Mouse (Mus musculus): ENCODE data around the gene Gm13289.
"Not testable (repeated sequence)": the region's sequence is repeated elsewhere in the genome, so short reads cannot be mapped to it uniquely, and the experiment has no call there.

- not testable (repeated sequence) for TF ChIP-seq CTCF, EP300 (IDR thresholded peaks at IDR 0.05; ENCODE audit: low read depth)
Observed at GRCm38 (mm10) chr4:88805231-88805630, 28.5 kb downstream of the Gm13289 start, which contains the start of gene Gm13288.

Measured in heart, postnatal 0 days (tissue).